Mouse (Mus musculus): ENCODE results near the gene Raph1. TPM values are rescaled to one million over a fixed set of nuclear protein-coding genes. Genes with fewer than 3 reads are reported as not detected.
A peak's percentile ranks its signal among the peaks of the same experiment; 100 is the strongest.

Gene Raph1
- total RNA-seq, 2 experiments from 2014 or later, result 64.2 to 64.5 TPM

DNA sequence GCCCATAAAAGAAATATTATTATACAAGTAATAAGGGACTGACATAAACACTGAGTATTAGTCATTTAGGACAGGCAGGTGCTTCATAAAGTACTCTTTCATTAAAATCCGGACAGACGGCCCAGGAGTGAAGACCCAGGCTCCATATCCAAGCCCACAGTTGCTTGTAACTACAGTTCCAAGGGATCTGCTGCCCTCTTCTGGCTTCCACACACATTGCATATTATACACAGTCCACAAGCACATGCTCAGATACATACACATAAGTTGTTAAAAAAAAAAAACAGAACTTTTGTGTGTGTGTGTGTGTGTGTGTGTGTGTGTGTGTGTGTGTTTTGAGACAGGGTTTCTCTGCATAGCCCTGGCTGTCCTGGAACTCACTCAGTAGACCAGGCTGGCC is 32.0 kb downstream of the Raph1 start:
- no peak overlapping the region for H3K27ac ChIP-seq
- no peak overlapping the region for H3K4me3 ChIP-seq
- peak; percentile 61 for TF ChIP-seq CTCF (conservative IDR thresholded peaks at IDR 0.05)
- DNase-seq (ENCODE audit: low spot score in 2 of 2), result peak in 1 of 2 experiments; percentile 36

DNA sequence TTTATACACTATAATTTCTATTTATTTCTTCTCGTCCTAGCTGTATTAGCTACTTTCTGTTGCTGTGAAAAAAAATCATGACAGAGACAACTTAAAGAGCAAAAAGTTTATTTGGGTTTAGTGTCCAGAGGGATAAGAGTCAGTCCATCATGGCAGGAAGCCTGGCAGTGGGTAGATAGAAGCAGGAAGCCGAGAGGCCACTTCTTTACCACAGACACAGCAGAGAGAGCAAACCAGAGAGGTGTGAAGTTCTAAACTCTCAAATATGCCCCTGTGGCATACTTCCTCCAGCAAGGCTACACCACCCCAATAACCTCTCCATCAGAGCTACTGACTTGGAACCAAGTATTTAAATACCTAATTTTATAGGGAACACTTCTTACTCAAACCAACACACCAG is 36.3 kb downstream of the Raph1 start:
- TF ChIP-seq CTCF (conservative IDR thresholded peaks at IDR 0.05), result no peak

DNA sequence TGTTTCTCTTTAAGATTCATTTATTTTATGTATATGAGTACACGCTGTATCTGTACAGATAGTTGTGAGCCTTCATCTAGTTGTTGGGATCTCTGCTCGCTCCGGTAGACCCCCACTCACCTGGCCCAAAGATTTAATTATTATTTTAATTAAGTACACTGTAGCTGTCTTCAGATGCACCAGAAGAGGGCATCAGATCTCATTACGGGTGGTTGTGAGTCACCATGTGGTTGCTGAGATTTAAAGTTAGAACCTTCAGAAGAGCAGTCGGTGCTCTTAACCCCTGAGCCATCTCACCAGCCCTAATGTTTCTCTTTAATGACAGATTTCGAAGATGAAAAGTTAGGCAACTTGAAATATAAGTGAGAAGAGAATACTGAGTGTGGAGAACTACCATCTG is 36.8 kb downstream of the Raph1 start:
- H3K27ac ChIP-seq, result no peak overlapping the region
- no peak for DNase-seq (ENCODE audit: low spot score in 2 of 2)
- peak; percentile 60 for TF ChIP-seq CTCF (conservative IDR thresholded peaks at IDR 0.05)
- H3K4me3 ChIP-seq, result no peak overlapping the region

More for the DNA sequence above, 36.3 kb downstream of the Raph1 start:
- Histone ChIP-seq H3K27ac (no peak overlapping the region), H3K4me3 (no peak overlapping the region)
- no peak for DNase-seq (ENCODE audit: low spot score in 2 of 2)

DNA sequence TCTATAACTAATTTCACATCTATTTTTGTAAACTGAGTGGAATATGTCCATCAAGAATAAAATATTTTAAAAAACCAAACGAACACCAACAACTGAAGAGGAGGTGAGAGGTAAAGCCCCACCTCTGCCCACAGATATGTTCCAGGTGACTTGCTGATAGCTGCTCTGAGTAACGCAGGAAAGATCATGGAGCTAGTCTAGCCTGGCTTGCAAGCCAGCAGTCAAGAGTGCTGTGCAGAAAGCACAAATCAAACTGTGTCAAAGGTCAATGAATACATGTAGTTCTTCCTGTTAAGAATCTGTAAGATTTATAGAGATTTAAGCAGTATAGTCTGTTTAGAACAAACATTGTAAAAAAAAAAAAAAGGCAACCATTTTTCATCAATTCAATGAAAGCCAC is 56.3 kb downstream of the Raph1 start:
- H3K27ac ChIP-seq, result no peak overlapping the region
- DNase-seq (ENCODE audit: low spot score in 2 of 2), result no peak
- no peak overlapping the region for H3K4me3 ChIP-seq
- TF ChIP-seq CTCF (conservative IDR thresholded peaks at IDR 0.05), result no peak

DNA sequence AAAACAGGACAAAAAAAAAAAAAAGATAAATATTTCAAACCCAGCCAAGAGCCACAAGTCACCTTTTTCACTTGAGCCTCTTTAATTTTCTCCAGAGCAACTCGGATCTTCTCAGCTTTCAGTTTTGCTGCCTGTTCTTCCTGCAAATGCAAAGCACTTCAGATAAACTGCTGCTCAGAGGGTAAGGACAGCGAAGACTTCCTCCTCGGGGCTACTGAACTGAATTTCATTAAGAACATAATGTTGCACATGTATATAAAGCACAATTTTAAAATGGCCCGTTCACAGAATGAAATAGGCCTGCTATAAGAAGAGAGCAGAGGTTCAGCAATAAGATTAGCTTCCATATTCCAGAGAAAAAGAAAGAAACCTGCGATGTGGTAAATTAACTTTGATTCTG is 63.4 kb downstream of the Raph1 start:
- Histone ChIP-seq H3K4me3 (no peak overlapping the region), H3K27ac (no peak overlapping the region)
- DNase-seq (ENCODE audit: low spot score in 2 of 2), result no peak
- TF ChIP-seq CTCF (conservative IDR thresholded peaks at IDR 0.05), result no peak

DNA sequence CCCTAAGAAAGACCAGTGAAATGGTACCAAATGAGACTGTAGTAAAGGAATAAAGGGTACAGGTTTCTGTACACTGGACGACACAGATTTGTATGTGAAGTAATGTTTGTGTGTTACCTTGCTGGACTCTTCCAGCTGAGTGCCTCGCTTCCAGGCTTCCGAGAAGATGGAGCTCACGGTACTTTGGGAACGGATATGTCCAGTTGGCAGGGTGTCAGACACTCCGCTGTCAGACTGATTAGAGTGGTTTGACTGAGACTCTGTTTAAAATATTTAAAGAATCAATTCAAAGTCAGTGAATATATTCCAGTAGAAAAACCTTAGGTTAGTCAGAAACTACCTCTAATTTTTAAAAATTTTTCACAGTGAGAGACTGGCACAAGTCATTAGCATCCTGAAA is 73.5 kb downstream of the Raph1 start:
- no peak for DNase-seq (ENCODE audit: low spot score in 2 of 2)
- H3K4me3 ChIP-seq, result no peak overlapping the region
- TF ChIP-seq CTCF (conservative IDR thresholded peaks at IDR 0.05), result no peak
- no peak overlapping the region for H3K27ac ChIP-seq

DNA sequence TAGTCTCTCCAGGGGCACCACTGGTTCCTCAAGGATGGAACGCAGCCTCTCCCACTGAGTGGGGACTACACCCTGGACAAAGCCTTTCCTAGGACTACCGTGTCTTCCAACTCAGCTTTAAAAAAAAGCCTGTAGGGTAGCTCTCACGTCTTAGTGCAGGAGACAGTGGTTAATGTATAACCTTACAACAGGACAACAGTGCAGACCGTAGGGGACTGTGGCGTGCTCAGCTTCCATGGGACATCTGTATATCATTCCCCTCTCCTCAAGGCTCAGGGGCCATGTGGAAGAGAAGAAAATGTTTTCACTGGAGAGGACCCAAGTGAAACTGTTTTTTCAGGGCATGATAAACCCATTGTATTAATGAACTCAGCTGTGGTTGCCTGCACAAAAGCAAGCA is 74.5 kb downstream of the Raph1 start:
- DNase-seq (ENCODE audit: low spot score in 2 of 2), result no peak
- H3K4me3 ChIP-seq, result no peak overlapping the region
- TF ChIP-seq CTCF (conservative IDR thresholded peaks at IDR 0.05), result no peak
- H3K27ac ChIP-seq, result no peak overlapping the region

DNA sequence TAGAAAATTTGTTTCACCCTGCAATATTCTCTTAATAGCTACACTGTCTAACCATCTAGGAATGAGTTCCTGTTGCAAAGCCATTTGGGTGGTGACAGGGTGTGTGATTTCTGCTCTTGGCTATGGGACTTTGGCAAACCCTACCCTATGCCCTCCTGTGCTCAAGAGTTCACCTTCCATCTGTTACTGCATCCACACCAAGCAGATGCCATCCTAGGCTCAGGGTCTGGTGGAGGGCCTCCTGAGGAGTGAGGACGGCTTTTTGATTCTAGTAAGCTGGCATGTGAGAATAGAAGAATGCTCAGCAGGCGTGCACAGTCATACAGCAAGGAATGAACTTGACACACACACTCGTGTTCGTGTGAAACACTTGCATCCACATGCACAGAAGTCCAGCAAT is 76.4 kb downstream of the Raph1 start:
- H3K4me3 ChIP-seq, result no peak overlapping the region
- DNase-seq (ENCODE audit: low spot score in 2 of 2), result no peak
- H3K27ac ChIP-seq, result peak overlapping the region; percentile 51; the same call in 1 of the 2 replicates
- no peak for TF ChIP-seq CTCF (conservative IDR thresholded peaks at IDR 0.05)

DNA sequence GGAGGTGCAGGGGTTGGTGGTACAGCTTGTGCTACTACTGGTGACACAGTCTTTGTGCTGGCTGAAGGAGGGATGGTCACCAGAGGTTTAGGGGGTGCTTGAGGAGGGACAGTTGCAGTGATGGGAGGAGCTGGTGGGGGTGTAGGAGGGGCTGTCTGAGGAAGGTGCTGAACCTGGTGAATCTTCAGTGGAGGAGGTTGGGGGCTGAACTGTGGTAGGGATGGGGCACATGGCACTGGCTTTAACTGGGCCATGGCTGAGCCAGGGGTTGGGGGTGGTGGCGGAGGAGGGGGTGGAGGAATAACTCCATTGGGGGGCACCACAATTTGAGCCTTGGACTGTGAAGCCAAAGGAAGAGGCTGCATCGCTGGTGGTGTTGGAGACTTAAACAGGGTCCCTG is 77.2 kb downstream of the Raph1 start:
- H3K27ac ChIP-seq, result peak overlapping the region; percentile 51; the same call in 1 of the 2 replicates
- TF ChIP-seq CTCF (conservative IDR thresholded peaks at IDR 0.05), result no peak
- no peak overlapping the region for H3K4me3 ChIP-seq
- DNase-seq (ENCODE audit: low spot score in 2 of 2), result no peak

DNA sequence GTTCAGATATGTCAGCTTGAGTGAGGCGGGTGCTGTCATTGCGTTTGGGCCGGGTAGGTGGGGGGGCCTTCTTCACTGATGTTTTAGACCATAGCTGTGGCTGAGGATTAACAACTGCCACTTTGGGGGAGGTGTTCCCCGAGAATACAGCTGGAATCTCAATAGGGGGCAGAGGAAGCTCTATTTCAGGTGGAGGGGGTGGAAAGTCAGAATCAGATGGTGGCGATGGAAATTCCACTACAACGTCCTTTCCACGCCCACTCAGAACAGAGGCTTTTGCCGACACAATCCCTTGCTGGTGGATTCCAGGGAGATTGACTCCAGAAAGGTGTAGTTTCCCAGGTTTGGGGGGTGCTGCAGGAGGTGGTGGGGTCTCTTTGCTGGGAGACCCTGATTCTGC is 78.3 kb downstream of the Raph1 start:
- DNase-seq (ENCODE audit: low spot score in 2 of 2), result no peak
- Histone ChIP-seq H3K4me3 (no peak overlapping the region), H3K27ac (peak overlapping the region; percentile 53; the same call in 1 of the 2 replicates)
- TF ChIP-seq CTCF (conservative IDR thresholded peaks at IDR 0.05), result no peak

DNA sequence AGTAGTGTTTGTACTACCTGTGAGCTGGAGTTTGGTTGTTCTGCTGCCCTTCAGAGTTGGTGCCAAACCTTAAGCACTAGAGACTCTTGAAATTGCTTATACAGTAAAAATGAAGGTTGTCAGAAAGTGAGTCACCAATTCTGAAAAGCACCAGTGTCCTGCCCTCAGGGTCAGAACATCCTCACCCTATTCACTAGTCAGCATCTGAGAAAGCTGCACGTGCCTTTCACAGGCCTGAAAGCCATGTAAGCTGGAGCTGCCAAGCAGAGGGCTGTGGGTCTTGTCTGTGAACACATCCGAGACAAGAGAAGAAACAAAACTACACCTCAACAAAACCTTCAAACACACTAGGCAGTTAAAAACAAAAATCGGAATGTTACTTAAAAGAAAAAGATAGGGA is 81.3 kb downstream of the Raph1 start:
- Histone ChIP-seq H3K27ac (no peak overlapping the region), H3K4me3 (no peak overlapping the region)
- DNase-seq (ENCODE audit: low spot score in 2 of 2), result no peak
- TF ChIP-seq CTCF (conservative IDR thresholded peaks at IDR 0.05), result no peak

DNA sequence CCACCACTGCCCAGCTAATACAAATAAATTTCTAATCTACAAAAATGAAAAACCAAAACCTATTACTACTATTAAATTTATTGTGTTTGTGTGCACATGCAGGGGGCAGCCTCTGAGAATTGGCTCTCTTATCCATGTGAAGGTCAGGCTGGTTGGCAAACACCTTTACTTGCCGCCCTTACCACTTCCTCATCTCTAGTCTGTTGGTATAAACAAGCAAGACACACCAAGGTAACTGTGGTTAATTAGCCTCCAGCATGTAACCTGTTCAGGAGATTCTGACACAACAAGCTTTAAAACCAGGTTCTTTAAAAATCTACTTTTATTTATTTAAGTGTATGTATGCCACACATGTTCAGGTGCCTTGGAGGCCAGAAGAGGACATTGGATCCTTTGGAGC is 84.0 kb downstream of the Raph1 start:
- DNase-seq (ENCODE audit: low spot score in 2 of 2), result no peak
- no peak for TF ChIP-seq CTCF (conservative IDR thresholded peaks at IDR 0.05)
- H3K27ac ChIP-seq, result no peak overlapping the region
- H3K4me3 ChIP-seq, result no peak overlapping the region

DNA sequence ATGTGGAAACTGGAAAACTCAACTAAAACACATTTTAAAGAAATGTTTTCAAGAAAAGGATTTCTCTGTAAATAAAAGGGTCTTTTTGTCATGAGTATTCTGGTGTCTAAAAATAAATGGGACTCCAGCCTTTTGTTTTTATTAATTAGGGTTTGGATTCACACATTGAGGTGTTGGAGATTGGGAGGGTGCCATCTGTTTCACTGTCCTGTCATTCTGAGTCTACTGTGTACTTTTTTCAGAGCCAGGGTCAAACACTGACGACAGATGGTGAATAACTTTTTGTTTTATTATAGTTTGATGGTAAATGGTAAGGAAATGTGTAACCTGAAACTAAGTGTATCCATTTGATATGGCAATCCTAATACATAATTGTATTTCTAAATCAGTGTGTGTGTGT is 85.3 kb downstream of the Raph1 start:
- DNase-seq (ENCODE audit: low spot score in 2 of 2), result no peak
- no peak overlapping the region for H3K4me3 ChIP-seq
- TF ChIP-seq CTCF (conservative IDR thresholded peaks at IDR 0.05), result no peak
- peak overlapping the region; percentile 11; the same call in 1 of the 2 replicates for H3K27ac ChIP-seq

DNA sequence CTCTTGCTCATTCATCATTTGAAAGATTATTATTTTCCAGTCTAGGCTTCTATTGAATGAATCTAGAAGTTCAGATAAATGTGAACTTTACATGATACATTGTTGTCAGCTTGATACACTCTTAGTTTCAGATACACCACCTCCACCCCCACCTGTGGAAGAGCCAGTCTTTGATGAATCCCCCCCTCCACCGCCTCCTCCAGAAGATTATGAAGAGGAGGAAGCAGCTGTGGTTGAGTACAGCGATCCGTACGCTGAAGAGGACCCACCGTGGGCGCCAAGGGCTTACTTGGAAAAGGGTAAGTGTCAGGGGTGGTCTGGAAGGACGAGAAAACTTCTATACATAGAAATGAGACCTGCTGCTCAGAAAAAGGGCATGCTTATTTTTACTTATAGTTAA is 96.4 kb downstream of the Raph1 start:
- DNase-seq (ENCODE audit: low spot score in 2 of 2), result no peak
- Histone ChIP-seq H3K4me3 (no peak overlapping the region), H3K27ac (no peak overlapping the region)
- no peak for TF ChIP-seq CTCF (conservative IDR thresholded peaks at IDR 0.05)

DNA sequence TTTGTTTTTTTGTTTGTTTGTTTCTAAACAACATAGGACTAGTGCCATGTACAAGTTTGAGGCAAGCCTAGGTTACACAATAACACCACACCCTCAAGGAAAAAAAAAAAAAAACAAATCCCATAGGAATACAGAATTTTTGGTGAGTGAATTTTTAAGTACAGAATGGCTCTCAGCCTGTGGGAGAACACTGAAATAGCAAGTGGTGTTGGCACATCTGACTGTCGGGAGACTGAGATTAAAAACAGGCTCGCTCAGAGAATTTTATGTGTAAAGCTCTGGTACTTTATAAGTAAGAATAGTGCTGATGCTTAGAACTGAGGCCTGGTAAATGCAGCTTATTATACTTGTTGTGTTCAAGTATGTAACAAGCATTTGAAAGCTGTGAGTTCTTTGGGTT is 97.4 kb downstream of the Raph1 start:
- Histone ChIP-seq H3K4me3 (no peak overlapping the region), H3K27ac (peak overlapping the region; percentile 46; the same call in 1 of the 2 replicates)
- no peak for DNase-seq (ENCODE audit: low spot score in 2 of 2)
- TF ChIP-seq CTCF (conservative IDR thresholded peaks at IDR 0.05), result peak; percentile 26; the same call in 1 of the 2 replicates
